Mouse (Mus musculus) megakaryocyte, embryonic 14.5 days (primary cell): ENCODE measurements around the gene Il1rap. TPM values are rescaled to one million over a fixed set of nuclear protein-coding genes. Genes with fewer than 3 reads are reported as not detected.

ENCODE experiments used
- H3K27me3 ChIP-seq: replicated peaks from 2 replicates; pipeline ENCODE3; 2012; ENCODE audit warnings: inconsistent platforms
- H3K36me3 ChIP-seq: replicated peaks from 2 replicates; pipeline ENCODE3; 2012; ENCODE audit warnings: low read length, inconsistent platforms, mixed read lengths
- H3K4me1 ChIP-seq: 2 replicates; pipeline ENCODE4 v1.6.1; 2012; ENCODE audit warnings: inconsistent platforms
- H3K4me3 ChIP-seq: replicated peaks from 2 replicates; pipeline ENCODE3; 2012; ENCODE audit warnings: moderate library complexity, mild to moderate bottlenecking, inconsistent platforms
- H3K9me3 ChIP-seq: 2 replicates; pipeline ENCODE4 v1.6.1; 2012; ENCODE audit warnings: inconsistent platforms
- FLI1 ChIP-seq: IDR thresholded peaks from 2 replicates; pipeline ENCODE4 v1.6.1; 2012; ENCODE audit warnings: low read length, inconsistent platforms, mixed read lengths
- GATA1 ChIP-seq: IDR thresholded peaks from 3 replicates; pipeline ENCODE4 v1.6.1; 2012; ENCODE audit warnings: mixed read lengths, low read length, inconsistent platforms, borderline replicate concordance
- polyA plus RNA-seq: library from polyadenylated mRNA; stranded (reverse); fragments of >175 nt; gene quantifications from 2 replicates; pipeline ENCODE4 v1.2.3, GENCODE M21; 2012; ENCODE audit warnings: low replicate concordance; ENCODE audit not compliant: insufficient read depth

Gene Il1rap
- 0.23 TPM in 1 of 2 replicates, not detected in the other for polyA plus RNA-seq

GRCm38 (mm10) chr16:26581048-26581912 is at the start of gene Il1rap:
Gene Il1rap (plus strand): TSS chr16:26581704.
- peaks cover 3% of the 10 kb centered on the region for H3K27me3 ChIP-seq
- no peaks in the 10 kb centered on the region for H3K9me3 ChIP-seq
- peak within 1 kb of the TSS; percentile 97 for H3K4me3 ChIP-seq
- no peaks in the 10 kb centered on the region for H3K36me3 ChIP-seq
- TF ChIP-seq FLI1 (no peak), GATA1 (no peak)
- peaks cover 23% of the 10 kb centered on the region for H3K4me1 ChIP-seq

GRCm38 (mm10) chr16:26532287-26532686 is 49.2 kb upstream of the Il1rap start:
- Histone ChIP-seq H3K9me3 (0 out of 2 replicates have a peak, but pooled peaks cover 6% of the 10 kb centered on the region), H3K27me3 (no peaks in the 10 kb centered on the region), H3K4me1 (no peaks in the 10 kb centered on the region), H3K36me3 (no peaks in the 10 kb centered on the region), H3K4me3 (no peak overlapping the region)
- TF ChIP-seq FLI1 (no peak), GATA1 (no peak)

GRCm38 (mm10) chr16:26546170-26546878 is 35.2 kb upstream of the Il1rap start:
- Histone ChIP-seq H3K9me3 (no peaks in the 10 kb centered on the region), H3K4me3 (no peak overlapping the region), H3K4me1 (no peaks in the 10 kb centered on the region), H3K36me3 (no peaks in the 10 kb centered on the region), H3K27me3 (no peaks in the 10 kb centered on the region)
- no peak for TF ChIP-seq GATA1
- TF ChIP-seq FLI1, result no peak

- Histone ChIP-seq H3K4me3 (no peak overlapping the region), H3K27me3 (no peaks in the 10 kb centered on the region), H3K9me3 (no peaks in the 10 kb centered on the region), H3K4me1 (no peaks in the 10 kb centered on the region), H3K36me3 (no peaks in the 10 kb centered on the region)
- no peak for TF ChIP-seq FLI1
- TF ChIP-seq GATA1, result no peak
Observed at GRCm38 (mm10) chr16:26546879-26547206, 34.7 kb upstream of the Il1rap start.

GRCm38 (mm10) chr16:26549221-26549620 is 32.3 kb upstream of the Il1rap start:
- Histone ChIP-seq H3K9me3 (peaks cover 4% of the 10 kb centered on the region; the same call in 1 of the 2 replicates), H3K4me3 (no peak overlapping the region), H3K27me3 (no peaks in the 10 kb centered on the region), H3K36me3 (no peaks in the 10 kb centered on the region), H3K4me1 (no peaks in the 10 kb centered on the region)
- TF ChIP-seq GATA1, result no peak
- TF ChIP-seq FLI1, result no peak

GRCm38 (mm10) chr16:26552234-26552633 is 29.3 kb upstream of the Il1rap start:
- Histone ChIP-seq H3K4me3 (no peak overlapping the region), H3K4me1 (no peaks in the 10 kb centered on the region), H3K27me3 (no peaks in the 10 kb centered on the region), H3K36me3 (no peaks in the 10 kb centered on the region), H3K9me3 (peaks cover 11% of the 10 kb centered on the region; the same call in 1 of the 2 replicates)
- no peak for TF ChIP-seq FLI1
- no peak for TF ChIP-seq GATA1

- no peak overlapping the region for H3K4me3 ChIP-seq
- no peaks in the 10 kb centered on the region for H3K36me3 ChIP-seq
- no peak for TF ChIP-seq FLI1
- TF ChIP-seq GATA1, result no peak
- H3K4me1 ChIP-seq, result no peaks in the 10 kb centered on the region
- no peaks in the 10 kb centered on the region for H3K27me3 ChIP-seq
- peaks cover 11% of the 10 kb centered on the region; the same call in 1 of the 2 replicates for H3K9me3 ChIP-seq
Observed at GRCm38 (mm10) chr16:26558797-26559196, 22.7 kb upstream of the Il1rap start.

GRCm38 (mm10) chr16:26561743-26562142 is 19.8 kb upstream of the Il1rap start:
- TF ChIP-seq FLI1 (no peak), GATA1 (no peak)
- Histone ChIP-seq H3K9me3 (peaks cover 4% of the 10 kb centered on the region; the same call in 1 of the 2 replicates), H3K4me1 (no peaks in the 10 kb centered on the region), H3K4me3 (no peak overlapping the region), H3K27me3 (no peaks in the 10 kb centered on the region), H3K36me3 (no peaks in the 10 kb centered on the region)

GRCm38 (mm10) chr16:26562771-26563170 is 18.7 kb upstream of the Il1rap start:
- no peaks in the 10 kb centered on the region for H3K27me3 ChIP-seq
- no peak for TF ChIP-seq GATA1
- TF ChIP-seq FLI1, result no peak
- no peak overlapping the region for H3K4me3 ChIP-seq
- no peaks in the 10 kb centered on the region for H3K4me1 ChIP-seq
- no peaks in the 10 kb centered on the region for H3K36me3 ChIP-seq
- H3K9me3 ChIP-seq, result no peaks in the 10 kb centered on the region
